Mouse (Mus musculus): ENCODE measurements around the gene Rrp7a.

GRCm38 (mm10) chr15:83150694-83151093 lies 28.1 kb upstream of the Rrp7a start:
- TF ChIP-seq CTCF (IDR thresholded peaks at IDR 0.05; ENCODE audit: borderline replicate concordance, insufficient read depth, low read length) (no peak), POLR2A (IDR thresholded peaks at IDR 0.05; ENCODE audit: low read depth, low read length) (no peak)

All from embryonic fibroblast, embryonic 13.5 days (primary cell).